Mouse (Mus musculus): ENCODE data around the gene Gipc3.

Gene Gipc3

GRCm38 (mm10) chr10:81342686-81343505 is at the start of gene Gipc3:
Gene Gipc3 (minus strand): TSS chr10:81343266.
- no peak for DNase-seq (ENCODE audit: low read depth)

DNA sequence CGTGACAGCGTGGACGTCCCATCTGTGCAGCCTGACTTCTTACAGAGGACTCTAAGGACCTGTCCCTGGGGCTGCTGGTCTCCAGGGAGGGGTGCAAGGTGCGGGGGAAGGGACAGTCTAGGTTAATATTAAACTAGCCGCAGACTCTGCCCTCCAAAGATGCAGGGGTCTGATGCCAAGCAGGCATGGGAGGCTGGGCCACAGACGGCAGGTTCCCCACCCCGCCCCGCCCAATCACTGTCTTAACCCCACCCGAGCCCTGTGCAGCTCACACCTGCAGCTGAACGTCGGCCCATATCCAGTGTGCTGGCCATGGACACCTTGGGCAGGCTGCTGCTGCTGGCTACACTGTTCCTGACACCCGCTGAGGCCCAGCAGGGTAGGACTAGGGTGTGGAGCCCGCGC is 49.7 kb upstream of the Gipc3 start, which contains the start of gene Smim24:
Gene Smim24, plus strand, starts transcription at position 271 of the 405 bp plus-strand sequence.
- DNase-seq (ENCODE audit: low read depth), result no peak

DNA sequence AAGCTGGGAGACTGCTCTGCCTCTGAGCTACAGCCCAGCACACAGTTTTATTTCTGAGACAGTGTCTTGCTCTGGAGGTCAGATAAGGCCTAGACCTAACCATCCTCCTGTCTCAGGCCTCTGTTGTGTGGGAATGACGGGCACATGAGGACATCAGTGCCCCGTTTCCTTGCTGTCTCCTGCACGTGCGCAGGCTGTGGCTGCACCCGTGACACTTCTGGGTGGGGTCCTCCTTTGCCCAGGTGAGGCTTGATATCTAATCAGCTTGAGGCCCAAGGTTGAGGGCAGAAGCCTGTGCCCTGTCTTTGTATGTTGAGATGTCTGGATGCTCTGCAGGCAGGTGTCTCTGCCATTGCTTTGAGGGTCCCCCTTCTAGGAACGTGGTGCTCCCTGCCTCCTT is 49.2 kb upstream of the Gipc3 start:
- DNase-seq (ENCODE audit: low read depth), result no peak

GRCm38 (mm10) chr10:81390678-81390965 is 47.6 kb upstream of the Gipc3 start:
- DNase-seq (ENCODE audit: low read depth), result no peak

DNA sequence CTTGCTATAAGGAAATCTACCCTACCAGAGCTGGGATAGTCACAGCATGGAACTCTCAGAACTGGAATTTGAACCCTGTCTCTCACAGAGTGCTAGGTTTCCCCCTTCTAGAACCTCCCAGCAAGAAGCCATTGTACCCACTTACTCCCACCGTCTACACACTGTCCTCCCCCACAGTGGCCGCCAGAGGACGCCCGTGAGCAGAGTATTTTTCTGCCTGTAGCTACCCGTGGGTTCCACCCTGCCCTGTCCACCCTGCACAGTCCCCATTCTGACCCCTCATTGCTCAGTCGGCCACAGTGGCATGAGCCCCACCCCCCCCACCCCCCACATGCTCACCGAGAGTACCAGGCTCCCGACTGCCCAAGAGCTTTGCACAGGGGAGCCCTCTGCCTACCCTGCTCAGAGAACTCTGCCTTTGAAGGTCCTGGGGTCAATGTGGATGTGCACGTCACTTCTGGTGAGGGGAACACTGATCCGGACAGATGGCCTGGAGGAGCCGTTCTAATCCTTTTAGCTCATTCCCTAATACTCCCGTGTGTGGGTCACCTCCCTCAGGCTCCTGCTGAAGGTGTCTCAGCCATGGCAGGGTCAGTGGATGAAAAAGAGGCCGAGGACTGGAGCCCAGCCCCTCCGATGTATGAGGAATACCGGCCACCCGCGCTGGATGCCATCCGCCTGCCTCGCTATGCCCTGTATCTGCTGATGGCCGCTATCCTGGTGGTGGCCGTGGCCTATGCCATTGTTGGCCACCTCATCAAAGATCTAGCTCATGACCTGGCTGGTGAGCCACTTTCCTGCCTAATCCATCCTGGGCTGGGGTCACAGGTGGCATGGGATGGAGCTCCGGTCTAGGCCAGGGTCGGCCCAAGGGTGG is 47.0 kb upstream of the Gipc3 start:
- DNase-seq (ENCODE audit: low read depth), result no peak

DNA sequence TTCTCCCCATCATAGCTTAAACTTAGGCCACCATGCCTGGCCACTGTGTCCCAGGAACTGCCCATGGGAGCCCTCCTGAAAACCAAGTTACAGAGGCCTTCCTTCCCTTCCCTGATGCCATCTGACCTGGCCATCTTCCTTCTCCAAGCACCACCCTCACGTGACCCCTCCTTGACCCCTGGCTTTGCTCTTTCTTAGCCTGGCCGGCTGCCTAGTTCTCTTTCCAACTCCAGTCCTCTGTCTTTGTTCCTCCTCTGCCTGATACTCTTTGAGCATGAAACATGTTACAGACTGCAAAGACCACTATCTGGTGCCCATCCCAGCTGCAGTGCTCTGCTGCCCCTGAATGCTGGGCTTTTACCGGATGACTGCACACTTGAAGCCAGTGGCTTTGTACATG is 46.3 kb upstream of the Gipc3 start:
- DNase-seq (ENCODE audit: low read depth), result no peak

DNA sequence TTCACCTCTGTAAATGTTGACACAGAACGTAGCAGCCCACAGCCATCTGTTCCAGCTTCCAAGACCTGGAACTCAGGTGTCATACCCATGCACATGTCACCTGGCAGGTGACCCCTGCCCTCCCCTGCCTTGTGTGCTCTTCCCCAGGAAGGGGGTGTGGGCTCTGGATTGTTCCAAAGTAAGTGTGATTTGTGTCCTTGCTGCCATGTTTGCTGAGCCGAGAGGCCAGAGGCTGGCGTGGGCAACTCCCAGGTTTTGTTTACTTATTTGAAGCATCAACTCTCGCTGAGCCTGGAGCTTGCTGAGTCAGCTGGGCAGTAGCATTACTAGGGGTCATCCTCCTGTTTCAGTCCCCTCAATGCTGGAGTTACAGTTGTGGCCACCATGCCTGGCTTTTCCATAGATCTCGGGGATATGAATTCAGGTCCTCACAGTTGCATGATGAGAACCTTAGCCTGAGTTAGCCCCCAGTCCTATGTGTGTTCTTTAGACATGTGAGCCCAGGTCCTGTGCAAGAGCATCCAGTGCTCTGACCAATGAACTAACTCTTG is 45.5 kb upstream of the Gipc3 start, which contains the start of gene Gm48552:
Gene Gm48552, plus strand, starts transcription at position 501 of the 551 bp plus-strand sequence.
- DNase-seq (ENCODE audit: low read depth), result no peak

GRCm38 (mm10) chr10:81387716-81388115 is 44.6 kb upstream of the Gipc3 start:
- no peak for DNase-seq (ENCODE audit: low read depth)

DNA sequence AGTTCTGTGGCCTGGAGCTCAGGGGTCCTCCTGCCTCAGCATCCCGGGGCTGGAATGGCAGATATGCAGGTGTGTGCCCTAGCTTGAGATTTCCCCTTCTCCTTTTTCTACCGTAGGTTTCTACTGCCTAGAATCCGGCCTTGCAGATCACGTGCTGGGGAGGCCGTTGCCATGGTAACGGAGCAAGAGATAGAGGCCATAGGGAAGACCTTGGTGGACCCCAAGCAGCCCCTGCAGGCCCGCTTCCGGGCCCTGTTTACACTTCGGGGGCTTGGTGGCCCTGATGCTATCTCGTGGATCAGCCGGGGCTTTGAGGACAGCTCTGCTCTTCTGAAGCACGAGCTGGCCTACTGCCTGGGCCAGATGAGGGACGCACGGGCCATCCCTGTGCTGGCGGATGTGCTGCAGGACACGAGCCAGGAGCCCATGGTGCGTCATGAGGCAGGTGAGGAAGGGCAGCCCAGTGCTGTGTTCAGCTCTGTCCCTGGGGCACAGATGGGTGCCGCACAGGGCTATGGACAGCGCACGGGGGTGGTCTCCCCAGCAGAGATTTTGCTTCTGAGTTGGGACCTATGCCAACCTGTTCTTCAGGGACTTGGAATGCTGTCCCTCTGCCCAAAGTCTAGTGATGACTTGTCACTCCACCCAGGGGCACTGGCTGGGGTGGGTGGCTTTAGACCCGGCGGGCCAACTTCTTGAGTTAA is 42.7 kb upstream of the Gipc3 start:
- no peak for DNase-seq (ENCODE audit: low read depth)

- no peak for DNase-seq (ENCODE audit: low read depth)
These were observed 41.5 kb upstream of the Gipc3 start for GRCm38 (mm10) chr10:81384605-81384982.

- DNase-seq (ENCODE audit: low read depth), result peak; percentile 98
These were observed 40.9 kb upstream of the Gipc3 start, which contains the start of the genes Dohh and Gm48551 for GRCm38 (mm10) chr10:81383802-81384604. Gene Dohh (plus strand): TSS chr10:81384428. Gene Gm48551 (plus strand): TSS chr10:81384466.

- peak; percentile 98 for DNase-seq (ENCODE audit: low read depth)
These were observed 39.0 kb upstream of the Gipc3 start for GRCm38 (mm10) chr10:81382039-81382438.

DNA sequence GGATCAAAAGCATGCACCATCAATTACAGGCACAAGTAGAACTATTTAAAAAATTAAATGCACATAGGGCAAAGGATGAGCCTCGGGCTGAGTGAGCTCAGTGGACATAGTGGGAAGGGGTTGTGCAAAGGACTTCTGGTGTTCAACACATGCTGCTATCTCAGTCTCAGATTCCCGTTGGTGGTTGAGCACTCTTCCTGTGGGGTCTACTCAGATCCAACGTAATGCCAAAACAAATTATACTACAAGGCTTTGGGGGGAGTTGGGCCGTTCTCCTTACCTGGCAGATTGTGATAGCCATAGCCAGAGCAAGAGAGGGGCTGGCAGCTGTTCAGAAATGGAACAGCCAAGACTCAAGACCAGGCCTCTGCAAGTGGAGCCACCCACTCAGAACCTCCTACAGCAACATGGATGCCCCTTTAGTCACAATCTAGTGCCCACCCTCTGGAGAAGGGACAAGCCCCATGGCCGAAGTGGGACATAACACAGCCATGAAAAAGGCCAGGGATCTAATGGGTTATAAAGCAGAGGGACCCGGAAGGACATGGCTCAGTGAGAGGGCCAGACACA is 36.8 kb upstream of the Gipc3 start:
- no peak for DNase-seq (ENCODE audit: low read depth)

DNA sequence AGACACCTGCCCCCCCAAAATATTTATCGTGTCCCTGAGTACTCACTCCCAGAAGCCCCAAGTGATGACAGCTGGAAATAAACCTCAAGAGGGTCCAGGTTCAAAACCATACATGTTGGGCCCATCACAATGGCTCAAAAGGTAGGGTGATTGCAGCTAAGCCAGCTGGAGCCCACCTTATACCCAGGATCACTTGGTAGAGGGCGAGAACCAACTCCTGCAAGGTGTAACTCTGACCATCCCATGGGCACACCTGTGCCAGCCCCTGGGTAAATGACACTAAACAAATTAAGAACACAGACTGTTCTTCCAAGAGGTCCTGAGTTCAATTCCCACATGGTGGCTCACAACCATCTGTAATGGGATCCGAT is 36.1 kb upstream of the Gipc3 start:
- DNase-seq (ENCODE audit: low read depth), result no peak

DNA sequence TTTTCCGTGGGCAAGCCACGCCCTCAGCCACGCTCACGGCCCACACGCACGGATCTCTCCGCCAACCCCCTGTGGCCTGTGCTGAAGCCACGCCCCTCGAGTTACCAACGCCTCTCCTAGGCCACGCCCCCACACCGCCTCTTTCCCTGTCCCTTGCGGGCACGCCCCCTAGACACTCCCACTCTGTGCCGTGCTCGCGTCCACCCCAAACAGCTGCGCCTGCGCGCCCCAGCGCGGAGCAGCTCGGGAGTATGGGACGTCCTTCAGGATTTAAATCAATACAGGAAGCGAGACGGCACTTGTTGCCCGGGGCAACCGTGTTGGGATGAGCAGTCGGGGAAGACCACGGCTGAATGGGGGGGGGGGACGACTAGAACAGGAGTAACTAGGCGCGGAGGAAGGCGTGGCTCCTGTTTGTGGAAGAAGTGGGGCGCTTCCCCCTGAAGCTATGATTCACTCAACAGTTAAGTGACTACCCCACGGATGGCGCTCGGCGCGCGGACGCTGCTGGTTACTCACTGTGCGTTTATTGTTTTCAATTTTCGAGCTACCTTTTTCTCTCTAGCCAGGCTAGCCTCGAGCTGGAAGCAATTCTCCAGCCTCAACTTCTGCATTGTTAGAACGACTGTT is 35.6 kb upstream of the Gipc3 start:
- peak; percentile 100 for DNase-seq (ENCODE audit: low read depth)

GRCm38 (mm10) chr10:81377793-81378552 is 34.9 kb upstream of the Gipc3 start, which contains the start of gene Fzr1:
Gene Fzr1 (minus strand): TSS chr10:81378516.
- no peak for DNase-seq (ENCODE audit: low read depth)

DNA sequence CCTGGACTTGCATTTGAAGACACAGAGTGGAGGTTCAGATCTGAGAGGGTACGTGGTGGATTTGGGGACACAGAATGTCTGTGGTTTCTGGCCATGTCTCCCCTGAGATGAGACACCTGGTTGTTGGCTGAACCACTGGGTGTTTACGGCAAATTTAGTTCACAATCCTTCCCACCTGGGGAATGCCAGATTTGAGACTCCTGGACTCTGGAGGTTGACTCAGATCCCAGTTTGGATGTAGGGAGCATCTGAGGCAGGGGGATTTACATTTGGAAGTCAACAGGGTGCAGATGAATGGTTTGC is 34.2 kb upstream of the Gipc3 start:
- DNase-seq (ENCODE audit: low read depth), result no peak

GRCm38 (mm10) chr10:81376561-81377361 is 33.7 kb upstream of the Gipc3 start:
- peak; percentile 71 for DNase-seq (ENCODE audit: low read depth)

- no peak for DNase-seq (ENCODE audit: low read depth)
These were observed 32.3 kb upstream of the Gipc3 start for GRCm38 (mm10) chr10:81375322-81375721.

Data from c-Kit-positive CD71-positive TER-119-negative erythroid progenitor cells, embryonic 14.5 days (primary cell).